Mouse (Mus musculus) heart, adult 2 months (tissue): Measurements from ENCODE around the gene Ugt1a5. TPM values are rescaled to one million over a fixed set of nuclear protein-coding genes. Genes with fewer than 3 reads are reported as not detected.

Source experiments
- DNase-seq, 2 experiments: peaks; one replicate each; pipeline ENCODE4 v3.0.0; 2021
- H3K27ac ChIP-seq: fragments of 200-600 bp; 2 replicates; pipeline ENCODE4 v1.8.1; 2022
- H3K27me3 ChIP-seq: fragments of 200-500 bp; 2 replicates; pipeline ENCODE4 v1.6.1; 2012; ENCODE audit warnings: mild to moderate bottlenecking, low read length, inconsistent platforms, mixed read lengths; ENCODE audit not compliant: control insufficient read depth, insufficient read depth
- H3K36me3 ChIP-seq: fragments of 200-500 bp; 2 replicates; pipeline ENCODE4 v1.6.1; 2012; ENCODE audit warnings: low read length, inconsistent platforms; ENCODE audit not compliant: control insufficient read depth, insufficient read depth
- H3K4me1 ChIP-seq: fragments of 200-500 bp; 2 replicates; pipeline ENCODE4 v1.6.1; 2011; ENCODE audit warnings: low read length; ENCODE audit not compliant: control insufficient read depth, insufficient read depth
- H3K4me3 ChIP-seq: fragments of 200-600 bp; 2 replicates; pipeline ENCODE4 v1.8.1; 2022
- H3K79me2 ChIP-seq: fragments of 200-500 bp; replicated peaks from 2 replicates; pipeline ENCODE4 v1.6.1; 2012; ENCODE audit warnings: mild to moderate bottlenecking, inconsistent platforms, low read length, moderate library complexity, mixed read lengths; ENCODE audit not compliant: control insufficient read depth, insufficient read depth
- H3K9ac ChIP-seq: fragments of 200-500 bp; 2 replicates; pipeline ENCODE4 v1.6.1; 2012; ENCODE audit warnings: low read depth, mild to moderate bottlenecking, control low read depth, inconsistent platforms, low read length, mixed read lengths
- CTCF ChIP-seq: fragments of 200-600 bp; IDR thresholded peaks from 2 replicates; pipeline ENCODE4 v1.8.1; 2022; ENCODE audit warnings: antibody characterized with exemption, mild to moderate bottlenecking, moderate library complexity
- EP300 ChIP-seq: fragments of 200-500 bp; IDR thresholded peaks from 2 replicates; pipeline ENCODE4 v1.6.1; 2011; ENCODE audit warnings: low read depth, low read length, control low read depth; ENCODE audit not compliant: insufficient read depth
- POLR2A ChIP-seq: fragments of 200-500 bp; IDR thresholded peaks from 2 replicates; pipeline ENCODE4 v1.6.1; 2011; ENCODE audit warnings: mild to moderate bottlenecking, low read depth, low read length, control low read depth; ENCODE audit not compliant: insufficient read depth
- WGBS: fragments of 180-500 bp; shearing (Covaris S2); methylation state at CpG from one replicate; pipeline ENCODE4 v1.1.7; 2018; 5-methylcytosine and 5-hydroxymethylcytosine counted together
- intact Hi-C: fragments of 180-260 bp; cut with DNase I; formaldehyde crosslinking; loops from one replicate; pipeline ENCODE4 v1.15.1; 2025
- polyA plus RNA-seq: library from polyadenylated mRNA; depleted of rRNA; stranded (reverse); fragments of >200 nt; gene quantifications from 2 replicates; pipeline ENCODE4 v1.2.3, GENCODE M21; 2012
- total RNA-seq, 2 experiments: library from RNA; stranded (reverse); gene quantifications; 2 replicates each; pipeline ENCODE4 v1.2.3; 2021

The Ugt1a5 gene
- total and polyA plus RNA-seq, 3 experiments, result not detected

DNA sequence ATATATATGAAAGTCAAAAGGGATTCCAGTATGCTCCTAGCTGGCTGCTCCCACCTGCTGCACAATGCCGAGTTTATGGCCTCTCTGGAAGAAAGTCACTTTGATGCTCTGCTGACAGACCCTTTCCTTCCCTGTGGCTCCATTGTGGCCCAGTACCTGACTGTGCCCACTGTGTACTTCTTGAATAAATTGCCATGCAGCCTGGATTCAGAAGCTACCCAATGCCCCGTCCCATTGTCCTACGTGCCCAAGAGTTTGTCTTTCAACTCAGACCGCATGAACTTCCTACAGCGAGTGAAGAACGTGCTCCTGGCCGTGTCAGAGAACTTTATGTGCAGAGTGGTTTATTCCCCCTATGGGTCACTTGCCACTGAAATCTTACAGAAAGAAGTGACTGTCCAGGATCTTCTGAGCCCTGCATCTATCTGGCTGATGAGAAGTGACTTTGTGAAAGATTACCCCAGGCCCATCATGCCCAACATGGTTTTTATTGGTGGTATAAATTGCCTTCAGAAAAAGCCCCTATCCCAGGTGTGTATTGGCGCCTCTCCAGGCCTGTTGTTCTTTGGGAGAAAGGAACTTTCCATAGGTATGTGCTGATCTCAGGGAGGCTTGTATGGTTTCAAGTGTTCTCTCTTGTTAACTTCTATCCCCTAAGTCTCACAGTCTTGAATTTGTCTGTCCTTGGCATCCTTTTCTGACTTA, 46.7 kb downstream of the Ugt1a5 start:
- no peak overlapping the region for H3K9ac ChIP-seq
- H3K4me1 ChIP-seq, result no peaks in the 10 kb centered on the region
- H3K27ac ChIP-seq, result no peak overlapping the region
- WGBS, result 56% methylated on average over 8 of the region's 8 CpGs
- H3K36me3 ChIP-seq, result no peaks in the 10 kb centered on the region
- intact Hi-C loops, result no loop called here
- TF ChIP-seq CTCF, result no peak
- TF ChIP-seq EP300, result no peak
- no peak for TF ChIP-seq POLR2A
- DNase-seq, result no peak
- H3K4me3 ChIP-seq, result no peak overlapping the region
- no peaks in the 10 kb centered on the region for H3K79me2 ChIP-seq
- no peaks in the 10 kb centered on the region for H3K27me3 ChIP-seq

DNA sequence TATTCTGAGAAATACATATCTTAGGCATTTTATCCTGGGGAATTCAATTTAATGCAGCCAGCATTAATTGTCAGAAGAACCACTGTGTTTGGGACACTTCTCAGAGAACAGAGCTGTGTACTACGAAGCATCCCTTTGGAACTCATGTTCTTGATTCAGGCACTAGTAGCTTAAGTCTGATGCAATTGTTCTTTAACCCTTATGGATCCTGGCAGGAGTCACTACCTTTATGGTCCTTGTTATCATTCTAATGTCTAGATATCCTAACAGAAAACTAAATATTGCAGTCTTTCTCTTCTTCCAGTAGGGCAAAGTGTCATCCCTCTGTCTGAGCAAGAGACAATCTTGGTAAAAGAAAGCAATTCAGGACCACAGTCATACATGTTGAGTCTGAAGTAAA, 47.2 kb downstream of the Ugt1a5 start:
- no peak overlapping the region for H3K27ac ChIP-seq
- H3K79me2 ChIP-seq, result no peaks in the 10 kb centered on the region
- WGBS, result 57% methylated on average over 1 of the region's 1 CpGs
- no peak overlapping the region for H3K9ac ChIP-seq
- DNase-seq, result no peak
- no peaks in the 10 kb centered on the region for H3K27me3 ChIP-seq
- no peaks in the 10 kb centered on the region for H3K4me1 ChIP-seq
- TF ChIP-seq CTCF (no peak), EP300 (no peak), POLR2A (no peak)
- no peaks in the 10 kb centered on the region for H3K36me3 ChIP-seq
- no peak overlapping the region for H3K4me3 ChIP-seq
- intact Hi-C loops, result no loop called here

DNA sequence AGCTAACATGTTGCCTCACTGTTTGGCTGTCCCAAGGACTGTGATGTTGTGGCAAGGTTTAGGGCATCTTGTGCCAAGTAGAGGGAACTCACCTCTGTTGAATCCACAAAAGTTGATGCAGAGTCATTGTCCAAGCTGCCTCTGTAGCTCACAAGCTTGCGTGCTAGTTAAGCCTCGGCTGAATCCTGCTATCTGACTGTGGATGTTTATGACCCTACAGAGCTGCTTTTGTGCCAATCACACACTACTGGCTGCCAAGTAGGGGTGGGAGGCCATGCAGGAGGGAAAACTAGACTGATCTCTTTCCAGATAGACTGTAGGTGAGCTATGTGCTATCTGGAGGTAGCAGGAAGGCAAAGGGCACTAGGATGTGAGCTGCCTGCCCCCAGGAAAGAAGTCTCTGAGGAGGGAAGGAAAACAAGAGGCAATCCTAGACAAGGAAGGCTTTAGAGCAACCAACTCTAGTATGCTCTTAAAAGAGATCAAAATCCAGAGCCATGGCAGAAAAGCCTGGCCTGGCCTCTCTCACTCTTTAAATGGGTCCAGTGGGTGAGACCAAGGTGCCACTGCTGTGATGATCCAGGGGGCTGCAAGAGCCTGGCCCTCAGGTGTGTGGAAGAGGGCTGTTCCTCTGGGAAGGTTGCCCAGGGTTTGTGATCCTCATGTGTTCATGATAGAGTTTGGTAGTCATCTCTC, 48.1 kb downstream of the Ugt1a5 start:
- WGBS, result 60% methylated on average over 2 of the region's 2 CpGs
- TF ChIP-seq CTCF, result no peak
- TF ChIP-seq POLR2A, result no peak
- TF ChIP-seq EP300, result no peak

DNA sequence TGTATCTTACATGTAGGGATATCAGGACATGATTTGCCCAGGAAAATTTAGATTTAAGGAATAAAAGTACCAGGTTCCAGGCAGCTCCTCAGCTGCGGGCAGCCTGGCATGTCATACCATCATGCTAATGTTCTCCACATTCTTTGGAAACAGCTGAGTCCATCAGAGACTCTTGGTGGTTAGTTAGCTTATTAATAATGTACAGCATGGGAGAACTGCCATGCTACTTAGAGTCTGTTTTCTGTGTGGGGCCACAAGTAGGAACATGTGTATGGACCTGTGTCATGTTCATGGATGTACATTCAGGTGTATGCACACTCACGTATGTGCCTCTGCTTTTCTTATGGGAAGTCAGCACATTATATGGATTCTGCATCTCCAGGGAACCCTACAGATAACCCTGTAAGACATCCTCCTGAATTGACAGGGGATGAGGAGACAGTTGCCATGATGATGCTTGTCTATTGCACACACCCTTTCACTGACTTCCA, 48.7 kb downstream of the Ugt1a5 start:
- H3K9ac ChIP-seq, result no peak overlapping the region
- H3K4me1 ChIP-seq, result no peaks in the 10 kb centered on the region
- intact Hi-C loops, result no loop called here
- no peaks in the 10 kb centered on the region for H3K27me3 ChIP-seq
- DNase-seq, result no peak
- H3K4me3 ChIP-seq, result no peak overlapping the region
- TF ChIP-seq EP300 (no peak), CTCF (no peak), POLR2A (no peak)
- 68% methylated on average over 2 of the region's 2 CpGs for WGBS
- H3K36me3 ChIP-seq, result no peaks in the 10 kb centered on the region
- no peak overlapping the region for H3K27ac ChIP-seq
- no peaks in the 10 kb centered on the region for H3K79me2 ChIP-seq

More for the DNA sequence above, 48.1 kb downstream of the Ugt1a5 start:
- no peak overlapping the region for H3K9ac ChIP-seq
- H3K27me3 ChIP-seq, result no peaks in the 10 kb centered on the region
- H3K79me2 ChIP-seq, result no peaks in the 10 kb centered on the region
- intact Hi-C loops, result no loop called here
- no peaks in the 10 kb centered on the region for H3K4me1 ChIP-seq
- H3K36me3 ChIP-seq, result no peaks in the 10 kb centered on the region
- no peak overlapping the region for H3K4me3 ChIP-seq
- peak in 1 of 2 experiments; percentile 22 for DNase-seq
- no peak overlapping the region for H3K27ac ChIP-seq

DNA sequence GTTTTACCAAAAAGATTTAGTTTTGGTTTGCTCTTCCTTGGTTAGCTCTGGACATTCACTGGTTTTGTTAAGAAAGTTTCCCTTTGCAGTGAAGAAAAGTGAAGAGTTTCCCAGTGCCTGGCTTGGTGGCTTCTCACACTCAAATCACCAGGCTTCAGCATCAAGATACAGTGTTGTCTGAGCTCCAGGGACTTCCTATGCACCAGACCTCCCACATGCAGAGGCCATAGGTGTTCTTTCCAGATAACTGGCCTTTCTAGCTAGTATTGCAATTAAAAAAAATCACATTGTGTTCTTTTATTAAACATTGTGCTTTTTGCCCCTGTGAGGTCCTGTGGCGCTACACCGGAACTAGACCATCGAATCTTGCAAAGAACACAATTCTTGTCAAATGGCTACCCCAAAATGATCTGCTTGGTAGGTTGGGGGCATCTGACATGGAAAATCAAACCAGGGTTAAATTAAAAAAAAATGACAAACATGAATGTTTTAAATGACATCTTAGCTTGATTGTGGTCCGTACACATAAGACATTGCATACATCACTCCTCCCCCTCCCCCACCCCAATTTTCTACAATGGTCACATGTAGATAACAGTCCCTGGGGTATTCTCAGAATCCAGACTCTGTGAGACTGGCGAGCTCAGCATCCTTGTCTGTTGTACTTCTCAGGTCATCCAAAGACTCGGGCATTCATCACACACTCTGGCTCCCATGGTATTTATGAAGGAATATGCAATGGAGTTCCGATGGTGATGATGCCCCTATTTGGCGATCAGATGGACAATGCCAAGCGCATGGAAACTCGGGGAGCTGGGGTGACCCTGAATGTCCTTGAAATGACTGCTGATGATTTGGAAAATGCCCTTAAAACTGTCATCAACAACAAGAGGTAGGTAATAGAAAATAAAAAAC, 49.9 kb downstream of the Ugt1a5 start:
- H3K36me3 ChIP-seq, result no peaks in the 10 kb centered on the region
- no peak overlapping the region for H3K27ac ChIP-seq
- intact Hi-C loops, result no loop called here
- 61% methylated on average over 10 of the region's 10 CpGs for WGBS
- no peaks in the 10 kb centered on the region for H3K4me1 ChIP-seq
- no peak for DNase-seq
- no peaks in the 10 kb centered on the region for H3K27me3 ChIP-seq
- H3K79me2 ChIP-seq, result no peaks in the 10 kb centered on the region
- H3K9ac ChIP-seq, result no peak overlapping the region
- TF ChIP-seq EP300, result no peak
- no peak for TF ChIP-seq POLR2A
- H3K4me3 ChIP-seq, result no peak overlapping the region
